Mouse (Mus musculus) T-helper 1 cell (primary cell): ENCODE results near the gene Dglucy.

ENCODE experiments used
- in situ Hi-C: fragments of 300-600 bp; cut with MboI, MseI; formaldehyde crosslinking; loops from one replicate; pipeline ENCODE4 v1.15.1; 2025; ENCODE audit warnings: high pct_unique_total_duplicates

The Dglucy gene

GRCm38 (mm10) chr12:100778934-100779865, at the start of gene Dglucy:
Gene Dglucy (plus strand): TSS chr12:100779057.
- in situ Hi-C loops = no loop called here

GRCm38 (mm10) chr12:100735156-100735555, 43.7 kb upstream of the Dglucy start:
- in situ Hi-C loops = loop anchor here (25.0 kb wide), 1 partner anchor 1702 kb away; the partner anchor contains the start of gene Lgmn

- in situ Hi-C loops = loop anchor here (25.0 kb wide), 1 partner anchor 1702 kb away; the partner anchor contains the start of gene Lgmn
Observed at GRCm38 (mm10) chr12:100735581-100735980, 43.3 kb upstream of the Dglucy start.

GRCm38 (mm10) chr12:100738498-100738897, 40.4 kb upstream of the Dglucy start:
- in situ Hi-C loops = loop anchor here (25.0 kb wide), 1 partner anchor 1699 kb away; the partner anchor contains the start of gene Lgmn

GRCm38 (mm10) chr12:100739011-100739570, 39.8 kb upstream of the Dglucy start:
- in situ Hi-C loops = loop anchor here (25.0 kb wide), 1 partner anchor 1698 kb away; the partner anchor contains the start of gene Lgmn

- in situ Hi-C loops = loop anchor here (25.0 kb wide), 1 partner anchor 1697 kb away; the partner anchor contains the start of gene Lgmn
Observed at GRCm38 (mm10) chr12:100740313-100740712, 38.5 kb upstream of the Dglucy start.

- in situ Hi-C loops = loop anchor here (25.0 kb wide), 1 partner anchor 1695 kb away; the partner anchor contains the start of gene Lgmn
Observed at GRCm38 (mm10) chr12:100742468-100742867, 36.4 kb upstream of the Dglucy start.

GRCm38 (mm10) chr12:100752977-100753376, 25.9 kb upstream of the Dglucy start:
- in situ Hi-C loops = no loop called here

GRCm38 (mm10) chr12:100753716-100754115, 25.1 kb upstream of the Dglucy start:
- in situ Hi-C loops = no loop called here

- in situ Hi-C loops = no loop called here
Observed at GRCm38 (mm10) chr12:100757427-100757826, 21.4 kb upstream of the Dglucy start.

- in situ Hi-C loops = no loop called here
Observed at GRCm38 (mm10) chr12:100762663-100763425, 16.0 kb upstream of the Dglucy start.

GRCm38 (mm10) chr12:100764329-100765018, 14.4 kb upstream of the Dglucy start:
- in situ Hi-C loops = no loop called here

GRCm38 (mm10) chr12:100769871-100770270, 9.0 kb upstream of the Dglucy start:
- in situ Hi-C loops = no loop called here

- in situ Hi-C loops = no loop called here
Observed at GRCm38 (mm10) chr12:100770765-100771164, 8.1 kb upstream of the Dglucy start.

- in situ Hi-C loops = no loop called here
Observed at GRCm38 (mm10) chr12:100772230-100772984, 6.5 kb upstream of the Dglucy start.

- in situ Hi-C loops = no loop called here
Observed at GRCm38 (mm10) chr12:100774756-100775155, 4.1 kb upstream of the Dglucy start.

- in situ Hi-C loops = no loop called here
Observed at GRCm38 (mm10) chr12:100775291-100775690, 3.6 kb upstream of the Dglucy start.

- in situ Hi-C loops = no loop called here
Observed at GRCm38 (mm10) chr12:100775911-100776581, 2.8 kb upstream of the Dglucy start.

- in situ Hi-C loops = no loop called here
Observed at GRCm38 (mm10) chr12:100776991-100777390, 1.9 kb upstream of the Dglucy start.
